Mouse (Mus musculus) CD4-positive helper T cell, adult 2 months (primary cell): Measurements from ENCODE around the gene Mybl2.

ENCODE experiments used
- DNase-seq: peaks from one replicate; pipeline ENCODE4 v3.0.0-alpha.2; 2012; ENCODE audit warnings: low read depth, missing footprints, low spot score

Mybl2 gene

GRCm38 (mm10) chr2:163111413-163112201 is 57.1 kb downstream of the Mybl2 start:
- DNase-seq = peak; percentile 30

- peak; percentile 77 for DNase-seq
Observed at GRCm38 (mm10) chr2:163120626-163121352, 66.3 kb downstream of the Mybl2 start.

- peak; percentile 61 for DNase-seq
Observed at GRCm38 (mm10) chr2:163121353-163121660, 66.8 kb downstream of the Mybl2 start.

GRCm38 (mm10) chr2:163122319-163122718 is 67.8 kb downstream of the Mybl2 start:
- DNase-seq = peak; percentile 55

GRCm38 (mm10) chr2:163123496-163123895 is 69.0 kb downstream of the Mybl2 start:
- peak; percentile 58 for DNase-seq

- peak; percentile 45 for DNase-seq
Observed at GRCm38 (mm10) chr2:163130837-163131236, 76.3 kb downstream of the Mybl2 start.

GRCm38 (mm10) chr2:163132314-163132713 is 77.8 kb downstream of the Mybl2 start:
- no peak for DNase-seq
